Mouse (Mus musculus): ENCODE data around the gene Ppm1m. TPM values are rescaled to one million over a fixed set of nuclear protein-coding genes. Genes with fewer than 3 reads are reported as not detected.

Gene Ppm1m
- total and polyA plus RNA-seq, 2 experiments from 2014 or later = 17.7 to 20.6 TPM

- no peaks in the 10 kb centered on the region for H3K9me3 ChIP-seq (ENCODE audit: low read length)
- H3K36me3 ChIP-seq (ENCODE audit: insufficient read depth) = no peaks in the 10 kb centered on the region
- peak overlapping the region; percentile 68; the same call in 1 of the 2 replicates for H3K4me3 ChIP-seq (ENCODE audit: low read depth, low read length)
- no peak overlapping the region for H3K27ac ChIP-seq (ENCODE audit: low read depth, low read length)
- TF ChIP-seq CTCF (IDR thresholded peaks at IDR 0.05; ENCODE audit: low read depth) = no peak
- DNase-seq (no peak), ATAC-seq (no peak)
- H3K4me2 ChIP-seq (ENCODE audit: low read depth) = no peak overlapping the region; the same call in 1 of the 2 replicates
- 90% methylated on average over 3 of the region's 3 CpGs for WGBS
- no peak overlapping the region for H3K9ac ChIP-seq
- H3K27me3 ChIP-seq (ENCODE audit: insufficient read depth, low read length) = no peaks in the 10 kb centered on the region
- 0 out of 2 replicates have a peak, but pooled peaks cover 5% of the 10 kb centered on the region for H3K4me1 ChIP-seq (ENCODE audit: insufficient read depth)
Observed at GRCm38 (mm10) chr9:106201895-106202294, 2.3 kb upstream of the Ppm1m start.

- H3K27ac ChIP-seq (ENCODE audit: low read depth, low read length) = no peak overlapping the region
- H3K4me1 ChIP-seq (ENCODE audit: insufficient read depth) = 0 out of 2 replicates have a peak, but pooled peaks cover 3% of the 10 kb centered on the region
- H3K9me3 ChIP-seq (ENCODE audit: low read length) = no peaks in the 10 kb centered on the region
- no peaks in the 10 kb centered on the region; the same call in 1 of the 2 replicates for H3K36me3 ChIP-seq (ENCODE audit: insufficient read depth)
- peak; percentile 16; the same call in 1 of the 2 replicates for ATAC-seq
- H3K9ac ChIP-seq = peak overlapping the region; percentile 60
- H3K27me3 ChIP-seq (ENCODE audit: insufficient read depth, low read length) = no peaks in the 10 kb centered on the region
- 2% methylated on average over 51 of the region's 51 CpGs for WGBS
- H3K4me2 ChIP-seq (ENCODE audit: low read depth) = peak overlapping the region; percentile 74
- peak overlapping the region; percentile 51 for H3K4me3 ChIP-seq (ENCODE audit: low read depth, low read length)
- DNase-seq = peak; percentile 37
- TF ChIP-seq CTCF (IDR thresholded peaks at IDR 0.05; ENCODE audit: low read depth) = no peak
Observed at GRCm38 (mm10) chr9:106198962-106199458, 536 bp downstream of the Ppm1m start.

GRCm38 (mm10) chr9:106197732-106198131 lies 1.8 kb downstream of the Ppm1m start:
- Histone ChIP-seq H3K27ac (ENCODE audit: low read depth, low read length) (no peak overlapping the region), H3K36me3 (ENCODE audit: insufficient read depth) (no peaks in the 10 kb centered on the region; the same call in 1 of the 2 replicates), H3K4me2 (ENCODE audit: low read depth) (no peak overlapping the region), H3K9ac (no peak overlapping the region), H3K9me3 (ENCODE audit: low read length) (no peaks in the 10 kb centered on the region), H3K4me1 (ENCODE audit: insufficient read depth) (no peaks in the 10 kb centered on the region), H3K4me3 (ENCODE audit: low read depth, low read length) (no peak overlapping the region), H3K27me3 (ENCODE audit: insufficient read depth, low read length) (no peaks in the 10 kb centered on the region)
- no peak for TF ChIP-seq CTCF (IDR thresholded peaks at IDR 0.05; ENCODE audit: low read depth)
- WGBS = 91% methylated on average over 9 of the region's 9 CpGs
- no peak for ATAC-seq
- DNase-seq = no peak

- no peak for TF ChIP-seq CTCF (IDR thresholded peaks at IDR 0.05; ENCODE audit: low read depth)
- H3K4me1 ChIP-seq (ENCODE audit: insufficient read depth) = no peaks in the 10 kb centered on the region
- H3K27ac ChIP-seq (ENCODE audit: low read depth, low read length) = no peak overlapping the region
- H3K4me2 ChIP-seq (ENCODE audit: low read depth) = no peak overlapping the region
- WGBS = 94% methylated on average over 3 of the region's 3 CpGs
- H3K4me3 ChIP-seq (ENCODE audit: low read depth, low read length) = no peak overlapping the region
- peaks cover 4% of the 10 kb centered on the region for H3K36me3 ChIP-seq (ENCODE audit: insufficient read depth)
- H3K9ac ChIP-seq = no peak overlapping the region
- ATAC-seq = no peak
- no peaks in the 10 kb centered on the region for H3K27me3 ChIP-seq (ENCODE audit: insufficient read depth, low read length)
- no peak for DNase-seq
- no peaks in the 10 kb centered on the region for H3K9me3 ChIP-seq (ENCODE audit: low read length)
Observed at GRCm38 (mm10) chr9:106197081-106197713, 2.3 kb downstream of the Ppm1m start.

GRCm38 (mm10) chr9:106195693-106196092 lies 3.9 kb downstream of the Ppm1m start:
- DNase-seq (peak; percentile 56), ATAC-seq (no peak)
- Histone ChIP-seq H3K9ac (no peak overlapping the region), H3K9me3 (ENCODE audit: low read length) (no peaks in the 10 kb centered on the region), H3K36me3 (ENCODE audit: insufficient read depth) (peaks cover 17% of the 10 kb centered on the region), H3K4me1 (ENCODE audit: insufficient read depth) (no peaks in the 10 kb centered on the region), H3K27me3 (ENCODE audit: insufficient read depth, low read length) (no peaks in the 10 kb centered on the region), H3K27ac (ENCODE audit: low read depth, low read length) (0 out of 2 replicates have a peak overlapping the region, but pooled peaks have one; percentile 2), H3K4me3 (ENCODE audit: low read depth, low read length) (no peak overlapping the region), H3K4me2 (ENCODE audit: low read depth) (no peak overlapping the region)
- no peak for TF ChIP-seq CTCF (IDR thresholded peaks at IDR 0.05; ENCODE audit: low read depth)
- WGBS = 75% methylated on average over 8 of the region's 8 CpGs

GRCm38 (mm10) chr9:106193930-106194807 lies 5.4 kb downstream of the Ppm1m start:
- ATAC-seq (no peak), DNase-seq (no peak)
- WGBS = 84% methylated on average over 8 of the region's 8 CpGs
- Histone ChIP-seq H3K9ac (no peak overlapping the region), H3K27ac (ENCODE audit: low read depth, low read length) (0 out of 2 replicates have a peak overlapping the region, but pooled peaks have one; percentile 9), H3K36me3 (ENCODE audit: insufficient read depth) (peaks cover 31% of the 10 kb centered on the region), H3K4me1 (ENCODE audit: insufficient read depth) (no peaks in the 10 kb centered on the region), H3K9me3 (ENCODE audit: low read length) (no peaks in the 10 kb centered on the region), H3K27me3 (ENCODE audit: insufficient read depth, low read length) (no peaks in the 10 kb centered on the region), H3K4me3 (ENCODE audit: low read depth, low read length) (no peak overlapping the region), H3K4me2 (ENCODE audit: low read depth) (no peak overlapping the region)
- TF ChIP-seq CTCF (IDR thresholded peaks at IDR 0.05; ENCODE audit: low read depth) = no peak

Measured in forebrain, postnatal 0 days (tissue).